8 mouse cellular contexts compared by ENCODE assay signal in the genomic region with DNA sequence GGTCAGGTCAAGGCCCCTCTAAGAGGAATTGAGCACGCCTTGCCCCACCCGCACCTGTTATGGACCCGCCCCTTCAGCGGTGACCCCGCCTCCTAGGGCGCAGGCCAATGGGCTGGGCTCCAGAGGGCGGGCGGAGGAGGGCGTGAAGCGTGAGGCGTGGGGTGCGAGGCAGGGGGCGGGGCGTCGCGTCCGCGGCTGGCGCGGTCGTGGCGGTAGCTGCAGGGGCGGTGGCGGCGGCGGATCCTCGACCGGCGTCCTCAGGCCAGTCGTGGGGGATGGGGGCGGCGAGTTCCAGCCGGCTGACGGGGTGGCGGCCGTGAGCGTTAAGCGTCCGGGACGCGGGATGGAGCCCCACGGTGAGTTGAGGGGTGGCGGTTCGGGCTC. TPM values are rescaled to one million over a fixed set of nuclear protein-coding genes. Genes with fewer than 3 reads are reported as not detected.
DNase-seq lines count a peak whose midpoint lies in the region; ATAC-seq lines count a peak whose summit lies in the region.

No protein-coding gene starts in this region.

- intact Hi-C loops in left cerebral cortex, postnatal 25 days (cut with DNase I), result loop anchor here (5.0 kb wide), 1 partner anchor 66 kb away; no protein-coding TSS in a partner anchor

- peak overlapping the region; percentile 62 for H3K4me3 ChIP-seq in intestine, embryonic 16.5 days (ENCODE audit: low read length)

- no peak overlapping the region for H3K27ac ChIP-seq in intestine, embryonic 16.5 days (ENCODE audit: low read length)

- peak overlapping the region; percentile 93 for H3K4me2 ChIP-seq in intestine, embryonic 16.5 days (ENCODE audit: low read depth, low read length)

- H3K4me1 ChIP-seq in intestine, embryonic 16.5 days (ENCODE audit: control insufficient read depth, insufficient read depth, low read length), result peaks cover 8% of the 10 kb centered on the region; the same call in 1 of the 2 replicates

- peak; percentile 98 for DNase-seq in adrenal gland, postnatal 14 days
- DNase-seq in embryo, embryonic 11.5 days (ENCODE audit: low read depth, low spot score), result peak; percentile 67
- DNase-seq in gastrocnemius, postnatal 4 days (ENCODE audit: low spot score in 2 of 2), result peak; percentile 82 to 90
- DNase-seq in left cerebral cortex, postnatal 25 days (ENCODE audit: low spot score in 2 of 2), result peak; percentile 65 to 68
- DNase-seq in right cerebral cortex, postnatal 25 days, result peak; percentile 66
- peak; percentile 86 for DNase-seq in urinary bladder, postnatal 25 days (ENCODE audit: low spot score)

- WGBS in intestine, embryonic 16.5 days, result 0% methylated on average over 42 of the region's 44 CpGs

- H3K9ac ChIP-seq in intestine, embryonic 16.5 days (ENCODE audit: low read depth, low read length), result peak overlapping the region; percentile 83

- no peaks in the 10 kb centered on the region for H3K9me3 ChIP-seq in intestine, embryonic 16.5 days (ENCODE audit: control insufficient read depth, low read length)

- ATAC-seq in intestine, embryonic 16.5 days, result peak; percentile 95
- peak; percentile 98 for ATAC-seq in megakaryocyte-erythroid progenitor cell, adult 5-6 weeks (replicated peaks; ENCODE audit: low FRiP score, low TSS enrichment, poor library complexity, severe bottlenecking)

- H3K27me3 ChIP-seq in intestine, embryonic 16.5 days (replicated peaks; ENCODE audit: control insufficient read depth, insufficient read depth, low read length), result no peaks in the 10 kb centered on the region

- no peaks in the 10 kb centered on the region for H3K36me3 ChIP-seq in intestine, embryonic 16.5 days (ENCODE audit: control insufficient read depth, insufficient read depth, low read length)

RNA-seq across cellular contexts. Expression of gene Arhgap29, which starts 0.7 kb away (rescaled TPM):
- total RNA-seq in adrenal gland, postnatal 14 days (2021), result 82.6 and 83.4 TPM in 2 replicates
- 100 to 1,000 TPM in 1 of 2 experiments, 10 to 100 TPM in 1; 87.7 to 101 TPM for total RNA-seq in gastrocnemius, postnatal 4 days (2021)
- 22.1 and 25.7 TPM in 2 replicates for polyA plus RNA-seq in intestine, embryonic 16.5 days (2015; fragmentation: Nextera tagmentation; extraction: Ambion mirVana)
- total RNA-seq in left cerebral cortex, postnatal 25 days (2021), result 10 to 100 TPM; 23.9 to 26.9 TPM
- 7.1 TPM in 1 of 2 replicates, not detected in the other for total RNA-seq in megakaryocyte-erythroid progenitor cell, adult 5-6 weeks (2014; fragmentation: Nextera tagmentation)
- total RNA-seq in megakaryocyte-erythroid progenitor cell, adult 5-6 weeks (2017), result 1.1 and 1.8 TPM in 2 replicates
